Mouse (Mus musculus): ENCODE measurements around the gene Tmem150c.

Tmem150c gene

GRCm38 (mm10) chr5:100052728-100053127 lies 106.9 kb downstream of the Tmem150c start:
- DNase-seq (ENCODE audit: low spot score), result no peak

- no peak for DNase-seq (ENCODE audit: low spot score)
These were observed 109.7 kb downstream of the Tmem150c start for GRCm38 (mm10) chr5:100049904-100050303.

GRCm38 (mm10) chr5:100047871-100048270 lies 111.7 kb downstream of the Tmem150c start:
- DNase-seq (ENCODE audit: low spot score), result no peak

- no peak for DNase-seq (ENCODE audit: low spot score)
These were observed 112.4 kb downstream of the Tmem150c start for GRCm38 (mm10) chr5:100047143-100047640.

- no peak for DNase-seq (ENCODE audit: low spot score)
These were observed 113.5 kb downstream of the Tmem150c start for GRCm38 (mm10) chr5:100046096-100046495.

- no peak for DNase-seq (ENCODE audit: low spot score)
These were observed 115.0 kb downstream of the Tmem150c start for GRCm38 (mm10) chr5:100044621-100045020.

- DNase-seq (ENCODE audit: low spot score), result no peak
These were observed 115.6 kb downstream of the Tmem150c start for GRCm38 (mm10) chr5:100044030-100044429.

GRCm38 (mm10) chr5:100043361-100043760 lies 116.2 kb downstream of the Tmem150c start:
- DNase-seq (ENCODE audit: low spot score), result no peak

- no peak for DNase-seq (ENCODE audit: low spot score)
These were observed 117.1 kb downstream of the Tmem150c start for GRCm38 (mm10) chr5:100042467-100042866.

GRCm38 (mm10) chr5:100041272-100041671 lies 118.3 kb downstream of the Tmem150c start:
- no peak for DNase-seq (ENCODE audit: low spot score)

- DNase-seq (ENCODE audit: low spot score), result peak; percentile 18
These were observed 119.3 kb downstream of the Tmem150c start for GRCm38 (mm10) chr5:100040281-100040784.

GRCm38 (mm10) chr5:100039602-100040142 lies 119.9 kb downstream of the Tmem150c start, which contains the start of the genes Hnrnpdl and Enoph1:
TSS of gene Hnrnpdl (minus strand) at chr5:100039664.
TSS of gene Enoph1 (plus strand) at chr5:100039985.
- DNase-seq (ENCODE audit: low spot score), result peak; percentile 89

GRCm38 (mm10) chr5:100038714-100039601 lies 120.7 kb downstream of the Tmem150c start:
- DNase-seq (ENCODE audit: low spot score), result peak; percentile 99

GRCm38 (mm10) chr5:100037965-100038713 lies 121.5 kb downstream of the Tmem150c start:
- DNase-seq (ENCODE audit: low spot score), result peak; percentile 85

GRCm38 (mm10) chr5:100036681-100037080 lies 122.9 kb downstream of the Tmem150c start:
- no peak for DNase-seq (ENCODE audit: low spot score)

- no peak for DNase-seq (ENCODE audit: low spot score)
These were observed 123.7 kb downstream of the Tmem150c start for GRCm38 (mm10) chr5:100035950-100036349.

GRCm38 (mm10) chr5:100032646-100033045 lies 127.0 kb downstream of the Tmem150c start:
- DNase-seq (ENCODE audit: low spot score), result no peak

- no peak for DNase-seq (ENCODE audit: low spot score)
These were observed 127.5 kb downstream of the Tmem150c start for GRCm38 (mm10) chr5:100032107-100032506.

GRCm38 (mm10) chr5:100030069-100030468 lies 129.5 kb downstream of the Tmem150c start:
- no peak for DNase-seq (ENCODE audit: low spot score)
